Mouse (Mus musculus): ENCODE results near the gene AC124108.1.
"Not testable (repeated sequence)": the region's sequence is repeated elsewhere in the genome, so short reads cannot be mapped to it uniquely, and the experiment has no call there.

Gene AC124108.1

DNA sequence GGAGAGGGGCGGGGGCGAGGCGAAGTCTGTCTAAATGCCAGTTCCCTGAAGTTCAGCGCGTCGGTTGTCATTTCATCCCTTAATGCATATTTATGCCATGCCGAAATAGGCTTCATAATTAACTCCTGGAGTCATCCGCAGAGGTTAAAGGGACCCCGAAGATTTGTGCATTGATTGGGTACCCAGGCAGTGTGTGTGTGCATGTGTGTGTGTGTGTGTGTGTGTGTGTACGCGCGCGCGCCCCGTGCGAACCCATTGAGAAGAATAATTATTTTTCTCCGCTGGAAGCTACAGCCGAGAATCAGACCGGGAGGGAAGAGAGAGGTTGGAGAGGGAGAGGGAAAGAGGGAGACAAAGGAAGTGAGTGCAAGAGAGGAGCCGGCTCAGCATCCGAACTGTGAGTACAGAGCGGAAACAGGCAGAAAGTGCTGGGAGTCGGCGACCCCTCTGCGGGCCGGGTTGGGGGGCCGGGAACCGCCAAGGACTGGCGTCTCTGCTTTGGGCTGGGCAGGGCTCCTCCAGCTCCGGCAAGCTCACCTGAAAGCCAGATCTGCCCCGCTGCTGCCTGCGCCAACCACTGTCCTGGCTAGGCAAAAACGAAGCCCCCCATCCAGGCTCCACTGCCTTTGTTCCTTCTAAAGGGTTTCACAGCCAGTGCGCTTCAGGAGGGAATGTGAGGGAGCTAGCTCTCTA, at the start of gene AC124108.1, which contains the start of gene Lemd1:
TSS of gene AC124108.1 (plus strand) at position 365 of the 693 bp plus-strand sequence.
TSS of gene Lemd1 (plus strand) at position 339 of the 693 bp plus-strand sequence.
- DNase-seq (ENCODE audit: low spot score), result peak; percentile 61

DNA sequence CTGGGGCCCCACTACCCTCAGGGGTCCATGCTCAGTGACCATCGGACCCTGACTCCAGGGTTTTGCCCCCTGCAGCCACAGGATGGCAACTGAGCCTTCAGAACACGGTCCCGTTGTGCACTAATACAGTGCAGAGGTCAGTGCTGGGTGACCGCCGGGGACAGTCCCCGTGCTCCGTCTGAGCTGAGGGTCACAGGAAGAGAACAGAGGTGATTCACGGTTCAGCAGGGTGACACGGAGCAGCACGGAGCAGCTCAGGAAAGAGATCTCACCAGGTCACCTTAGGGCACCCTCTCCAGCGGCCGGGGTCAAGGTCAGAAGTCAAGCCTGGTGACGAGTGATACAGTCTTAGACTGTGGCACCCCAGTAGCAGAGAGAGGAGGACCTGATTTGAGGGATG, 49.5 kb upstream of the AC124108.1 start:
- DNase-seq (ENCODE audit: low spot score), result no peak

DNA sequence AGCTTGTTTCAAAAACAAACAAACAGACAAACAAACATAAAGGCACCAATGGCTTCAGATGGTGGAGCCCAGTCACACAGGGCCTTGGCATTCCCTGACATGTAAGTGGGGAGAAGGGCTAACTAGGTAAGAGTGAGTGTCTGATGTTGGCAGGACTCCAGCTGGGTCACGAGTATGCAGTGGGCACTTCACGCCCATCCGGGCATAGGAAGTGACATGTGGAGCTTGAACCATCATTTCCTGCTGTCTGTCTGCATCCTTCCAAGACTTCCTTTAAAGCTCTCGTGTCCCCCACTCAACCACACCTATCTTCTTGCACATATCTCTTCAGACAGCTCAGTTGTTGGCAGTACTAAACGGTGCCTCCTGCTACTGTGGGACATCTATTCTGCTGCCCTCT, 48.2 kb upstream of the AC124108.1 start:
- no peak for DNase-seq (ENCODE audit: low spot score)

DNA sequence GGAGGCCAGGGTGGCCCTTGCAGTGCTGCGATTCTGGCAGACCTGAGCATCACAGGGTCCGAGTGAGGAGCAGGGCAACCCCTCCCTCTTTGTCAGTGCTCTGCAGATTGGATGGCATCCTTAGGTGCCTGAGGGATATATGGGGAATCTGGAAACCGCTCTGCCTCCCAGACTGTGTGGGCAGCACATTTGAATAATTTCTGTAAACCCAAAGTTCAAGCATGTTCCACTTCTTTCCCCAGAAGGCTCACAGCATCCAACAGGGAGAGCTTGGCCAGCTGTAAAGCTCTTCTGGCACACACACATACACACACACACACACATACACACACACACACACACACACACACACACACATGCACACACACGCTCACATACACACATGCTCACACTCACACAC, 47.5 kb upstream of the AC124108.1 start:
- no peak for DNase-seq (ENCODE audit: low spot score)

DNA sequence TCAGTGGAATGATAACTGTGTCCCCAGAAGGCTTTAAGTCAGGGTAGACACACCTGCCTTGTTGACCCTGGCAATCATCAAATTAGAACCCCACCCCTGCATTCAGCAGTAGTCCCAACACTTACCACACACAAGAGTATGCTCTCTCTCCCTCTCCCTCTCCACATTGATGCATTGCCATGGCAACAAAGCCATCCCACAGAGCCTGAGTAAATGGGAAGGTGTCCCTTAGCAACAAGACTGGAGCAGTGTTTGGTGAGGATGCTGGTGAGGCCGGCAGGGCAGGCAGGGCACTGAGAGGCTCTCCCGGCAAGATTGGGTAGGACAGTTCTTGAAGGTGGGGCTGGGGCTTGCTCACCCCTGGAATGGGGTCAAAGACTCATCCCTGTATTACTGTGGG, 47.0 kb upstream of the AC124108.1 start:
- peak; percentile 60 for DNase-seq (ENCODE audit: low spot score)

DNA sequence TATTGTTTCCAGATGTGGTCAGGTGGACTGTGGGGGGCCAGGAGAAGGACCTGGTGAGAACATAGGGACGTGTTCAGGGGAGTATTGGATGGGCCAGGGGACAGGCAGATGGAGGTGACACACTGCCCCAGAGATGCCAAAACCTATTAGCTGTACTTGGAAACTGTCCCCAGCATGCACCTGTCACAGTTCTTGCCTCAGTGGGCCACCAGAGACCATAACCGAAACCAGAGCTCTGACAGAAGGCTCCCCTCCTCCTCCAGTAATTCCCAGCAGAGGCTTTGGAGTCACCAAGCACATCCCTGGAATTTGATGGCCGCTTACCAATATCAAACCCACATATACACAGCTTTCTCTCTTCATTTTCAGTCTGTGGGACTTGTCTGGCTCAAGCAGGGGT, 46.4 kb upstream of the AC124108.1 start:
- DNase-seq (ENCODE audit: low spot score), result no peak

DNA sequence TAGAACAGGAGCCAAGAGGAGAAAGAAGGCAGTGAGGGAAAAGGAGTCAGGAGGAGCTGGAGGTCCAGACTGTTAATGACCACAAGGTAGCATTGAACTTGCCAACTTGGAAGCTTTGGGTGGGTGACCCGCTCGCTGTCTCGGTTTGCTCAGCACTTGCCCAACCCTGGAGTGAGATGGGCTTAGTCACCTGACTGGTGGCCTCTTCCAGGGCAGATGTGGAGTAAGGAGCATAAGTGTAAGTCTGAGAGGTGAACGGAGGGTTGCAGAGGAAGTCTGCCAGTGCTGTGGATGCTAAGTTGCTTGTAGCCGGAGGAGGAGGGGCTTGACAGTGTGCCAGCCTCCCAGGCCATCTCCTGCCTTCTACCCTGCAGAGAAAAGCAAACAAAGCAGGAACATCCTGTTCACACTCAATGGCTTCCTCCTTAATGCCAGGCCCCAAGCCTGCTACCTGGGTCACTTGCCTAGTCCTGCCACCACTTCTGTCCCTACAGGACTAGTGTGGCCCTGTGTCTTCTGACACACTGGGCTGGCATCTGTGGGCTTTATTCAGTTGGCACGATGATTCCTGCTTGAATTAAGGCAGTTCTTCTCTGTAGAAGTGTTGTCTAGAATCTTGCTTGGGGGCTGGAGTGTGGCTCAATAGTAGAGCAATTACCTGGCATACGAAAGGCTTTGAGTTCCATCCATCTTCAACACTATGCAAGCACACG, 45.1 kb upstream of the AC124108.1 start:
- DNase-seq (ENCODE audit: low spot score), result no peak

DNA sequence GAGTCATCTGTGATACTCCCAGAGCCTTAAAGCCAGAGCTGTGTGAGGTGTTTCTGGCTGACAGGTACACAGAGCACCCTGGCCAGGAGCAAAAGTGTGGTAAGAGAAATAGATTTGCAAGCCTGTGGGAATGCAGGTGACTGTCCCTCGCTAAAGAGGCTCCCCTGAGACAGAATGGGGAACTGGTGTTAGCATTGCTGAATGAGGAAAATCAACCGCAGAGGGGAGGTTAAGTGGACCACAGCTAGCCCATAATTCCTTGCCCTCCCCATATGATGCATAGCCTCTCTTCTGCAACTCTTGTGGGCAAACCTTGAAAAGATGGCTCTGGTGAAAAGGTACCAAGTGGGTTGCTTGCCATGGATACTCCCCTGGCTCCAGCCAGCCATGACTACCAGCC, 41.8 kb upstream of the AC124108.1 start:
- DNase-seq (ENCODE audit: low spot score), result no peak

DNA sequence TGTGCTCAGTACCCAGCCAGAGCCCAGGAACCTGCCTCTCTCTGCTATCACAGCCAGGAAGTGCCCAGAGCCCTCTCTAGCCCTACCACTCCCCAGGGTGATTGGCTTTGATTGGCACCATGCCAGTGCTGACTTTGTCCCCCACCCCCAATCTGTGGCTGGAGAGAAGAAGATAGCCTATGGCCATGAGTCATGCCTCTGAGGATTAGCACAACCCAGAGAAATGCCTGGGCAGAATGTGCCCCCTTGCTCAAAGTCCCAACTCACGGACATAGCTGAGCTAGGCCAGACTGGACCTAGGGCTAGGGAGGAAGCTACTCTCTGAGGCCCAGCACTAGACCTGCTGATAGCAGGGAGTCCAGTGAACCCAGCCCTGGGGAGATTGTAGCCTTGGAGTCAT, 41.1 kb upstream of the AC124108.1 start:
- DNase-seq (ENCODE audit: low spot score), result no peak

DNA sequence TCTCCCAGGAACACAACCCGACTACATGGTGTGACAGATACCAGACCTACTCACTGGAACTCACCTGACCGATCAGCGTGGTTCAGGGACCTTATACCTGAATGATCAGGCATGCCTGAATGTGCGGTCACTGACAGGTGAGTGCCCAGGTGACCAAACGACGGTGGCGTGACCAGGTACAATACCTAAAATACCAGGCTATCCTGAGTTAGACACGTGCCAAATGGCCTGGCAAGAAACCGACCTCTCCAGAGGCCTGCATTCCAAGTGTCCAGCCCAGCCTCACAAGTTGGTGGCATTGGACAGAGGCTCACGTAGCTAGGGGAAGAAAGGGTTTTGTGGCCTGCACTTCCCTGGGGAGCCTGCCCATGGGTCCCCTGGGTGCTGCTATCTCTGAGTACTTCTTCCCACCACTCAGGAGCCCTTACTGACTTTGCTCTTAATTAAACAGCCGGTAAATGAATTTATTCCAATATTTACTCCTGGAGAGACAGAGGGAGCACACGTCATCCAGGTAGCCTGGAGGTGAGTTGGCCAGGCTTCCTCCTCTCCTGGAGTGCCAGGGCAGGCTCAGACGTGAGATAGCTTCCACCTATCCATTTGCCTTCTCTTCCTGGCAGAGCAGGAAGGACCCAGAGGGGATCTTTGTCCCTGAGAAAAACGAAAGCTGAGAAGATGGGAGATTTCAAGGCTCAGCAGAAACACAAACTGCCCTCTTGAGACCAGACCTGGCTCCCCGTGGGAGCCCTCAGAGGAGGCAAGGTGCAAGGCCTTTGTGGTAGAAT, 40.2 kb upstream of the AC124108.1 start:
- DNase-seq (ENCODE audit: low spot score), result no peak

DNA sequence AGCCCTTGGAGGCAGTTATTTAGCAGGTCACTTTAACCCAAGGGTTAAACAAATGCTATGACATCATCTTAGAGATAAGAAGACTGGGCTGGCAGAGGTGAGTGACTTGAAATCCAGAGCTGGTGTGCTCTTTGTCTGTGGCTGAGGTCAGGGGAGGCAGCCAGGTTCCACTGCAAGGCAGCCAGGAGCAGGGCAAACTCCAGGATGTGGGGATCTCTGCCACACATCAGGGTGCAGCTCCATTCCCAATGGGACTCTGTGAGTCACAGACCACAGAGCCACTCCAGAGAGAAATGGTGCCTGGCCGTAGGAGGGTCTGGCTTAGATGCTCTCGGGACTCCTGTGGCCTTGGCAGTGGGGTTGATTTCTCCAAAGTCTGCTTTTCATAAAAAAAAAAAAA, 39.3 kb upstream of the AC124108.1 start:
- no peak for DNase-seq (ENCODE audit: low spot score)

DNA sequence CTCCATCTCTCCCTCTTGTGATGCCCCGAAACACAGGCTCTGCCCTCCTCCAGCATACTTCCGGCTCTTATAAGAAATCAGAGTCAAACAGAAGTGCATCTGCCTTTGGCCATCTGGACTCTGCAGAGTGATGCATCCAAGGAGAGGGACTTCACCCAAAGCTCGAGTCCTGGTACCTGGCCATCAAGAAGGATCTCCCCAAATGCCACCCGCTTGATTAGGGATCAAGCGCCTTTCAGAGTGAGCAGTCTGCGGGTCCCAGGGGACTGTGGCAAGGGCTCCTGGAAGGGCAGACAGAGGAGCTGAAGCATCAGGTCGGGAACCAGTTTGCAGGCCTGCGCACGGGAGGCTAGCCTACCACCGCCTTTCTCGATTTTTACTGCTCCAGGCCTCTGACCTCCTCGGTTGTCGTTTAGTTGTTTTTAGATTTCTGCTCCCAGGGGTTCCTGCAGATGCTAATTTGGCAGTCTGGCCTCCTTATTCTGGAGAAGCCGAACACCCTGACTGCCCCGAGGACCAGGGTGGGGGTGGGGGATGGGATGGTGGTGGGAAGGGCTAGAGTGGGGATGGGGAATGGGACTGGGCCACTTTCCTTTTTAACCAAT, 38.1 kb upstream of the AC124108.1 start:
- no peak for DNase-seq (ENCODE audit: low spot score)

DNA sequence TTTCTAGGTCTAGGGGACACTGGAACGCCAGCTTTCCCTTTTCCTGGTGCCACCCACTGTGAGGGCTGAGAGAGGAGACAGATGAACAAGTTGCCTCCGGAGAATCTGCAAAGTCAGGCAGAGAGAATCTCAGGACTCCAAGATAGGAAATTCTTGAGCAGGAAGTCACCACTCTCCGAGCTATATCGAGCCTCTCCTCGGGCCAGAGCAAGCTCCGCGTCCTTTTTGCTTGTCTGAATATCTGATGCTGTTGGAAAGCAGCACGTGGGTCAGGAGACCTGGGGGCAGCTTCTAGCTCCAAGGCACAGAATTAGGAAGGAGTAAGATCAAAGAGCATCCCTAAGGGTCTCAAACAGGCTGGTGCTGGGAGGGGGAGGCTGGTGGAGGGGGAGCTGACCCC, 37.6 kb upstream of the AC124108.1 start:
- no peak for DNase-seq (ENCODE audit: low spot score)

DNA sequence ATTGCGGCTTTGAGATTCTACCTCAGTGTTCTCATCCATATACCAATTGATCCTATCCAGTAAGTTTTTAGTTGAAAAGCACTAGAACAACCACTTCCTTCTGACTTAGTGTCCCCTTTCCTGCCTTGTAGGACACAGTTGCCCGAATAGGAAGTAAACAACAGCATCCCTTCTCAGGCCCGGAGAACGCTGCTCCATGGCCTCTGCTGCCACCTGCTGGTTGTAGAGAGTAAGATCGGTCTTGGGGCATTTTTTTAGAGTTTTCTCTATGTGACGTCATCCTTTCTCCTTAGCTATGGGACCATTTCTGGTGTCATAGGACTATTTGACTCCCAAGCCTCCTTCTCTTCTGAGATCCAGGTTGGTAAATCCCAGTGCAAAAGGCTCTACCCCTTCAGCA, 35.5 kb upstream of the AC124108.1 start:
- peak; percentile 96 for DNase-seq (ENCODE audit: low spot score)

DNA sequence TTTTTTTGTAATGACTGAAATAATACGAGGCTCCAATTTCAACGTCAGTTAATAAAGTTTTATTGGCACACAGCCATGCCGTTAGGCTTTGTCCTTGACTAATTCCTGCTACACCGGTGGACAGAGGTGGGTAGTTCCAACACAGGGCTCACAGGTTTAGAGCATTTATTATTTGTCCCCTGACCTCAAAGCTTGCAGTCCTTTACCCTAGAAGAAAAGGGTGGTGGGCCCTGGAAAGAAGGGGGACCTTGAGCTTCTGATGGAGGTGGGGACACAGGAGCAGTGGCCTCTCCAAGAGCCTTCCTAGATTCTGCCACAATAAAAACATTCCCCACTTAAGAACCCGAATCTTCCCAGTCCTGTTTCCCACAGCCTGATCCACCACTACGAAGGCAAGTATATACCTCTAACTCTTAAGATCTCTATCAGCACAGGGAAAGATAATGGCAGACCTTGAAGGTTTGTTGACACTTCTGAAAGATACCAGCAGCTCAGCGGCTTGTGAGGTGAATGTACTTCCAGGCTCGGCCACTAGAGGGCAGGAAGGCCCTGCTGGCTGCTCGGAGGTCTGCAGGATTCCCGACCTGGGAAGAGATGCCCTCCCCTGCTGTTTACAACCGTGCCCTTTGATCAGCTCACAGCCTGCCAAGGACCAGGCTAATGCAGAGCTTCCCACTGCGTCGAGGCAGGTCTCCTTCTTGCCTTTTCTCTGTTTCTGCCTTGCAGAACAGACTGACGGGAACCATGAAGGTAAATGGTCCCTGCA, 34.1 kb upstream of the AC124108.1 start:
- peak; percentile 91 for DNase-seq (ENCODE audit: low spot score)

DNA sequence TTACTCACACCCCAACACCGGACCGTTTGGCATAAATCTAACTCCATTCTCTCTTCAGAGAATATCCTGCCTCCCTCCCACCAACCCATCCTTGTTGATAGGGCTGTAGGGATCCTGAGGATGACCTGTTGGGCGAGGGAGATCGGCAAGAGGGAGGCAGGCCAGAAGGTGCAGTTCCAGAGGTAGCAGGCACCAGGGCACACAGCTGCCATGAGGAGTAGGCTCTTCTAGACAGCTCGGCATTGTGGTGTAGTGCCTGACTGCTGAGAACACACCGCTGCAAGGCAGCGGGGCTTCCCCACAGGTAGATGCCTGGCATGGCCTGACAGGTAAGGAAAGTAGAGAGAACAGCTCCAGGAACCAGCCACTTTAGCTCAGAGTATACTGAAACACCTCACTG, 33.4 kb upstream of the AC124108.1 start:
- no peak for DNase-seq (ENCODE audit: low spot score)

DNA sequence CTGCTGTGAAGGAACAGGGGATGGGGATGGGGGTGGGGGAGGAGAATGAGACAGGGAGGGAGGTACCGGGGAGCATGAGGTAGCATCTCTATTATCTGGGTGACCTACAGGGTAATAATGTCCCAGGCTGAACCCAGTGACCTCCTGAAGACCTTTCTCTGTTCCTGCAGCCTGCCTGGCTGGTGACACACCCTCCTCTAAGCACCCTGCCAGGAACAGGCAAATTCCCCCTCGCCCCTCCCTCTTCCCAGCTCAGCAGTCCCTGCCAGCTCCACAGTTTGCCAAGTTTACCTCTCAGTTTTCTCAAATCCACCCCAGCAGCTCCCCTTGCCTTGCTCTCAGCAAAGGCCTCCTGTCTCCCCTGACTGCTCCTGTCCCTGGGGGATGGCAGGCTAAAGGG, 32.5 kb upstream of the AC124108.1 start:
- DNase-seq (ENCODE audit: low spot score), result no peak

DNA sequence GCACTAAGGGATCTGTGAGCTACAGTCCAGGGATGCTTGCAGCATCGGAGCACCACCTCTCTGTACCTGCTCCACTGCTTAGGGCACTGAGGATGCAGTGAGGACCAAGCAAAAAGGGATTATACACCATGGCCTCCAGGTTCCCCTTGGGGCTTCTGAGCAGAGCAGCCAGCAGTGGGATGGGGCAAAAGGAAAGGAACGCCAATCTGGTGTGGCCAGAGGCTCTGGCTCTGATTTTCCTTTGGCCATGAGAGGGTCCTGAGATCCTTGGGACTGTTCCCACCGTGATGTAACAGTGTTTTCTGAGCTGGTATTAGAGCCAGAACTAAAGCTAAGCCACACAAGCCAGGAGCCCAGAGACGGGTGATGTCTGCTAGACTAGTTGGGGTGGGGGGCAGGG, 31.6 kb upstream of the AC124108.1 start:
- DNase-seq (ENCODE audit: low spot score), result no peak

DNA sequence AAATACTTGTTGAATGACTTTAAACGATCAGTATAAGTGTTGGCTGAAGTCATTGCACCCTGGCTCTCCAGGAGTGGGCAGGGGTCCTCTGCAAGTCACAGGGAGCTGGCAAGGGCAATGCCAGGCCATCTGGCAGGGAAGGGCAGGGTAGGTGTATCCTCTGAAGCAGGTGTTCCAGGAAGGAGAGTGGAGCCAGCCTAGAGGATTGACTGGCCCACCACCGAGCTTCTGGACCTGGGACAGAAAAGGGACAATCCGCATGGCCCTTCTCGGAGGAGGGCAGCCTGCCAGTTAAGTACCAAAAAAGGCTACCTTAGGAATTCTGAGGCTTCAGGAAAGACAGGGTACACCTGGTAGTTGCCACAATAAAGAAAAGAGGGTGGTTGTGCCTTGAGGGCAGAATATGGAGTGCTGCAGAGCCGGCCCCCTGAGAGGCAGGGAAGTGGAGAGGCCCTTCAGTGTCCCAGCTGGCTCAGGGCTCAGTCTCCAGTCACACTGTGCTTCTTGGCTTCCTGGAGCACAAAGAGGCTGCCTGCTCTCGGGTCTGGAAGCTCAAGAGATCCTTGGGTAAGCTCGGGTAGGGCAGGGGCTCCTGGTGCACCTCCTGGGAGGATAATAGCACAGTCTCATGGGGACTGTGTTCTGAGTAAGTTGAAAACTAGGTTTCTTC, 29.9 kb upstream of the AC124108.1 start:
- DNase-seq (ENCODE audit: low spot score), result no peak

DNA sequence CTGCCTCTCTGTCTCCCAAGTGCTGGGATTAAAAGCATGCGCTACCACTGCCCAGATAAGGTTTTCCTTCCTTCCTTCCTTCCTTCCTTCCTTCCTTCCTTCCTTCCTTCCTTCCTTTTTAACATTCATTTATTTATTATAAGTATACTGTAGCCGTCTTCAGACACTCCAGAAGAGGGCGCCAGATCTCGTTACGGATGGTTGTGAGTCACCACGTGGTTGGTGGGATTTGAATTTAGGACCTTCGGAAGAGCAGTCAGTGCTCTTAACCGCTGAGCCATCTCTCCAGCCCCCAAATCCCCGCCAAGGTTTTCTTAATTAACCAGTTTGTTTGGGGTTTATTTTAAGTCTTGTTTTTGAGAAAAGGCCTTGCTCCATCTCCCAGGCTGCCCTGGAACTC, 28.6 kb upstream of the AC124108.1 start:
- DNase-seq (ENCODE audit: low spot score), result not testable (repeated sequence)

Data from embryo, embryonic 10.5 days (tissue).